Mouse (Mus musculus) liver, embryonic 14.5 days (tissue): ENCODE measurements around the gene 9930111J21Rik2. TPM values are rescaled to one million over a fixed set of nuclear protein-coding genes. Genes with fewer than 3 reads are reported as not detected.
"Not testable (repeated sequence)": the region's sequence is repeated elsewhere in the genome, so short reads cannot be mapped to it uniquely, and the experiment has no call there.

ENCODE experiments used
- ATAC-seq: fragments of 200-750 bp; cut with Nextera tagmentation; 2 replicates; pipeline ENCODE4 v1.8.0; 2017; ENCODE audit warnings: moderate number of reproducible peaks, mild to moderate bottlenecking, moderate library complexity; ENCODE audit not compliant: insufficient read depth
- DNase-seq, 3 experiments: peaks; one replicate each; pipeline ENCODE4 v3.0.0-alpha.2; 2012 to 2013; ENCODE audit warnings: low read depth in 3 of 3, low spot score in 3 of 3
- H3K27ac ChIP-seq: fragments of 300-500 bp; sonication (generic); 2 replicates; pipeline ENCODE4 v1.5.1; 2014; ENCODE audit warnings: moderate library complexity, mild to moderate bottlenecking, control low read depth, inconsistent platforms
- H3K27me3 ChIP-seq: fragments of 300-500 bp; sonication (generic); 2 replicates; pipeline ENCODE4 v1.6.1; 2014; ENCODE audit warnings: mild to moderate bottlenecking, low read length, moderate library complexity; ENCODE audit not compliant: control insufficient read depth, insufficient read depth
- H3K36me3 ChIP-seq: fragments of 300-500 bp; sonication (generic); replicated peaks from 2 replicates; pipeline ENCODE4 v1.6.1; 2014; ENCODE audit warnings: low read depth; ENCODE audit not compliant: control insufficient read depth, insufficient read depth
- H3K4me1 ChIP-seq, 2 experiments: fragments of 200-500 bp in 1 of 2; fragments of 300-500 bp in 1 of 2; sonication (generic) in 1 of 2; replicated peaks; 2 replicates each; pipeline ENCODE4 v1.6.1; 2012 to 2014; ENCODE audit warnings: antibody characterized with exemption in 1 of 2, inconsistent platforms in 1 of 2, low read length in 1 of 2; ENCODE audit not compliant: control insufficient read depth in 2 of 2, insufficient read depth in 2 of 2
- H3K4me2 ChIP-seq: fragments of 300-500 bp; sonication (generic); 2 replicates; pipeline ENCODE4 v1.6.1; 2014; ENCODE audit warnings: low read depth, mild to moderate bottlenecking, control low read depth, moderate library complexity
- H3K4me3 ChIP-seq, 2 experiments: fragments of 200-500 bp in 1 of 2; fragments of 300-500 bp in 1 of 2; sonication (generic) in 1 of 2; 2 replicates each; pipeline ENCODE4 v1.5.1; 2012 to 2014; ENCODE audit warnings: low read depth in 2 of 2, low read length in 2 of 2, mild to moderate bottlenecking in 2 of 2, control low read depth in 1 of 2, inconsistent platforms in 1 of 2, moderate library complexity in 1 of 2; ENCODE audit not compliant: insufficient read depth in 1 of 2
- H3K9ac ChIP-seq: fragments of 300-500 bp; sonication (generic); replicated peaks from 2 replicates; pipeline ENCODE4 v1.6.1; 2014; ENCODE audit warnings: mild to moderate bottlenecking, control low read depth, moderate library complexity
- H3K9me3 ChIP-seq: fragments of 300-500 bp; sonication (generic); 2 replicates; pipeline ENCODE4 v1.6.1; 2016; ENCODE audit warnings: low read length, mixed read lengths; ENCODE audit not compliant: control insufficient read depth
- WGBS: fragments of 180-500 bp; shearing (Covaris S2); extraction: QIAGEN DNeasy Blood & Tissue Kit; methylation state at CpG from one replicate; pipeline ENCODE4 v1.1.7; 2014; ENCODE audit not compliant: insufficient replicate concordance; 5-methylcytosine and 5-hydroxymethylcytosine counted together
- polyA plus RNA-seq, 2 experiments: library from polyadenylated mRNA; depleted of rRNA in 1 of 2; stranded (reverse) in 1 of 2; unstranded in 1 of 2; fragments of >200 nt; fragmentation: Nextera tagmentation in 1 of 2; extraction: Ambion mirVana in 1 of 2; gene quantifications; 2 replicates each; pipeline versions ENCODE4 v1.2.1 to v1.2.3; 2012 to 2014

The 9930111J21Rik2 gene
- polyA plus RNA-seq, 2 experiments = 0.51 to 0.56 TPM

DNA sequence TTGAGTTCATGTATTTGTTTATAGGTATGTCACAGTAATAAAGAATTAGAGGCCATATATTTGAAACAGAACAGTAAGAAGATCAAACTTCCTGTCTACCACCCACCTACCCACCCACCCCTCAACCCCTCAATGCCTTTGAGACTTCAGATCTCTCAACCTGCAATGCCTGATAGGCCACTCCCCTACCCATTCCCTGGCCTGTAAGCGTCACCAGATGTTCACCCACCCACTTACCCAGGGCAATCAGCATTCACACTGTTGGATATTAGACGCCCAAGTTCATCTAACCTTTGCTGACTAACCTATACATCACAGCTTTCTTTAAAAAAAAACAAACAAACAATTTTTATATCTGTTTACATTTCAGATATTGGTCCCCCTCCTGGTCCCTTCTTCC is 61.1 kb downstream of the 9930111J21Rik2 start:
- not testable (repeated sequence) for H3K27me3 ChIP-seq, H3K9ac ChIP-seq, H3K4me2 ChIP-seq, H3K4me1 ChIP-seq, H3K27ac ChIP-seq, DNase-seq, ATAC-seq, H3K36me3 ChIP-seq, H3K9me3 ChIP-seq, H3K4me3 ChIP-seq
- 41% methylated on average over 1 of the region's 2 CpGs for WGBS

DNA sequence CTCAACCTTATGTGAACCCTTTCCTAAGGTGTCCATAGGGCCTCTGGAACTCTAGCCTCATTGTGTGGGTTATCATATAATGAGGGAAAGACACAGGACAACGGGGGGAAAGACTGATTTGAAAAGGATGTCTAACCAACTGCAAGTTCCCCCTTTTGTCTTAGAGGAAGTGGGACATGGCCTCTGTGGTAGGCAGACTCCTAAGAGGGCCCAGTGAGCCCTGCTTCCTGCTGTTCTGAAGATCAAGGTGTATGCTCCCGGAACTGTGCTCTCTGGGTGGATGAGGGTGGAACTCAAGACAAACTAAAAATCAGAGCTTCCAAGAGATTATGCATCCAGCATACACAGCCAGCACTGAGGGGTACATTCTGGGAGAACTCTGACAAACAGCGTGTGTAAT is 62.8 kb downstream of the 9930111J21Rik2 start:
- not testable (repeated sequence) for H3K4me2 ChIP-seq, H3K9me3 ChIP-seq, H3K27ac ChIP-seq, H3K4me1 ChIP-seq, H3K27me3 ChIP-seq, H3K36me3 ChIP-seq, ATAC-seq, H3K9ac ChIP-seq, DNase-seq, H3K4me3 ChIP-seq
- 36% methylated on average over 2 of the region's 3 CpGs for WGBS

DNA sequence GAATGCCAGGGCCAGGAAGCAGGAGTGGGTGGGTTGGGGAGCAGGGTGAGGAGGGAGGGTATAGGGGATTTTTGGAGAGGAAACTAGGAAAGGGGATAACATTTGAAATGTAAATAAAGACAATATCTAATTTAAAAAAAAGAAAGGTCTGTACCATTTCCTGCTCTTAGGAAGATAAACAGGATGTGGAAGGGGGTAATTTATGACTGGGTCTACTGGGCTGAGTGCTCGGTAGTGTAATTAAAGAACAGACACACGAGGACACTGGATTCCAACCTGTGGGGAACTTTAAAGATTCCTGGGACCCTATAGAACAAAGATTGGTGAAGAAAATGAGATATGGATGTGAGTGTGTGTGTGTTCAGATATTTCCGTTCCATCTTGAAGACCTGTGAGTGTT is 68.2 kb downstream of the 9930111J21Rik2 start:
- H3K4me2 ChIP-seq = not testable (repeated sequence)
- WGBS = no CpG with 5 or more reads among the region's 3 CpGs

DNA sequence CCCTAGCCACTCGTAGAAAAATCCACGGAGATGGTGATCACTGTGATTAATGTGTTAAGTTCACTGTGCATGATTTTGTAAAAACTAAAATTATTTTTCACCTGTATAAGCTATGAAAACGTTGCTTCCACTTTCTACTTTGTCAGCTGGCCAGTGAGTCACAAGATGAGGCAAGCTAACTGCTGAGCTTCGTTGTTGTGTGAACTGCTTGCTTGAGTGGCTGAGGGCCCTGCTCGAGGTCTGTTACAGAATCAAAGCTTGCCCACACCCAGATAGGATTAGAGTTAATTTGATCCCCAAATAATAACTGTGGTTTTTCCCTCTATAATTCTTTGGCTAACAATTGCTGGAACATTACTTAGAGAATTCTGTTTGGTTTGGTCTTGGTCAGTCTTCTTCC is 71.0 kb downstream of the 9930111J21Rik2 start:
- H3K9me3 ChIP-seq, H3K4me2 ChIP-seq, ATAC-seq, DNase-seq, H3K27ac ChIP-seq, H3K4me1 ChIP-seq, H3K27me3 ChIP-seq, H3K36me3 ChIP-seq, H3K9ac ChIP-seq, H3K4me3 ChIP-seq: not testable (repeated sequence)
- WGBS = no CpG with 5 or more reads among the region's 5 CpGs

More for the DNA sequence above, 68.2 kb downstream of the 9930111J21Rik2 start:
- H3K27me3 ChIP-seq, H3K4me3 ChIP-seq, H3K9ac ChIP-seq, H3K9me3 ChIP-seq, DNase-seq, ATAC-seq, H3K27ac ChIP-seq, H3K36me3 ChIP-seq, H3K4me1 ChIP-seq: not testable (repeated sequence)

DNA sequence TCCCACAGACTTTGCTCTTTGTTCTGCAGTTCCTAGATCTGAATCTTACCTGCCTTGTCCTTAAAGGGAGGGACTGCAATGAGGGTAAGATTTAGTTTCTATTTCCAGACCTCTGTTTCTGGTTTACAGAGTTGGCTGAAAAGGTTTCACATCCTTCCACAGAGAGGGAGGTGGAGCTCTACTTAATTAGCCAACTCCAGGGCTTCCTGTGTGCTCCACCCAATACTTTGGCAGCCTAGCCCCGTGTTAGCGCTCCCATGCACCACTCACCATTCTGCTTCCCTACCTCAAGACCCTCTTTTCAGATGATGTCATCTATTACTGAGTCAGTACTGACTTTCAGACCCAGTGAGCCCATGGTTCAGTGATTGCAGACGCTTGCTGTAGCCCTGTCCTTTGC is 71.8 kb downstream of the 9930111J21Rik2 start, which contains the start of gene 9930111J21Rik1:
Gene 9930111J21Rik1 (minus strand): TSS at position 148 of the 400 bp plus-strand sequence.
- not testable (repeated sequence) for H3K4me3 ChIP-seq, H3K9me3 ChIP-seq

DNA sequence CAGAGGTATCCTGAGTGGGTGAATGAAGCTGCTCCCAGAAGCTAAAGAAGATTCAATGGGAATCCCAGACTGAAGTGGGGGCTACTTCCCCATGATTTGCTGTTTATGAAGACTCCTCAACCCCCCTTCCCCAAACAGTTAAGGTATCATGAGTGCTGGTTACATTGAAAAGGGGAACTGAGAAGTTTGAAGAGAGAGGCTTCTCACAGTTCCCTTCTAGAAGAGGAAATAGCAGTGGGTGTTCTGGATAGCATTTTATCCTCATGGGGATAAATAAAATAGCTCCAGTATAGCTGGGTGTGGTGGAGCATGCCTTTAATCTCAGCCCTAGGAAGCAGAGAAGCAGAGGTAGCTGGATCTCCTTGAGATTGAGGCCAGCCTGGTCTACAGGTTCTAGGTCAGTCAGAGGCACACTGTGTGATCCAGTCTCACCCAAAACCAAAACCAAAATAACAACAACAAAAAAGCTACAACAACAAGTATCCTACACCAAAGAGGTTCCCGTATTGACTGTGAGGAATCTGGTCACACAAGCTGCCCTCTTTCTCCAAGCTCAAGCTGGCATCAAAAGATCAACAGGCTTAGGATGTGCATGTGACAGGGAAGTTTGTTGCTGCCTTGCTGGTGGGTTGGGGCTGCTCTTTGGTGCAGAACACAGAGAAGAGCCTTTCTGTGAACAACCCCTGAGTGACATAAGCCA is 72.7 kb downstream of the 9930111J21Rik2 start, which contains the start of gene Olfr56:
Gene Olfr56 (plus strand): TSS at position 650 of the 700 bp plus-strand sequence.
- not testable (repeated sequence) for H3K27ac ChIP-seq, H3K4me1 ChIP-seq, DNase-seq, H3K9ac ChIP-seq, ATAC-seq, H3K36me3 ChIP-seq, H3K4me3 ChIP-seq, H3K9me3 ChIP-seq, H3K4me2 ChIP-seq, H3K27me3 ChIP-seq
- no CpG with 5 or more reads among the region's 1 CpGs for WGBS

More for the DNA sequence above, 71.8 kb downstream of the 9930111J21Rik2 start, which contains the start of gene 9930111J21Rik1:
- WGBS = no CpG with 5 or more reads among the region's 3 CpGs
- H3K27ac ChIP-seq, ATAC-seq, H3K4me1 ChIP-seq, H3K36me3 ChIP-seq, H3K27me3 ChIP-seq, H3K9ac ChIP-seq, DNase-seq, H3K4me2 ChIP-seq: not testable (repeated sequence)

DNA sequence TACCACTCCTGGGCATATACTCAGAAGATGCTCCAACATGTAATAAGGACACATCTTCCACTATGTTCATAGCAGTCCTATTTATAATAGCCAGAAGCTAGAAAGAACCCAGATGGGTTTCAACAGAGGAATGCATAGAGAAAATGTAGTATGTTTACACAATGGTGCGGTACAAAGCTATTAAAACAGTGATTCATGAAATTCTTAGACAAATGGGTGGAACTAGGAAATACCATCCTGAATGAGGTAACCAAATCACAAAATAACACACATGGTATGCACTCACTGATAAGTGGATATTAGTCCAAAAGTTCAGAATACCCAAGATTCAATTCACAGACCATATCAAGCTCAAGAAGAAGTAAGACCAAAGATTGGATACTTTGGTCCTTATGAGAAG is 76.4 kb downstream of the 9930111J21Rik2 start:
- H3K36me3 ChIP-seq, DNase-seq, H3K4me3 ChIP-seq, ATAC-seq, H3K4me2 ChIP-seq, H3K27ac ChIP-seq, H3K4me1 ChIP-seq, H3K9me3 ChIP-seq, H3K9ac ChIP-seq, H3K27me3 ChIP-seq: not testable (repeated sequence)
- WGBS = no CpG with 5 or more reads among the region's 1 CpGs
